Mouse (Mus musculus): ENCODE results near the gene Mast4. TPM values are rescaled to one million over a fixed set of nuclear protein-coding genes. Genes with fewer than 3 reads are reported as not detected.
"Not testable (repeated sequence)": the region's sequence is repeated elsewhere in the genome, so short reads cannot be mapped to it uniquely, and the experiment has no call there.

Mast4 gene
- total RNA-seq, 4 experiments from 2014 or later: 50.1 to 60.0 (median 54.7) TPM

GRCm38 (mm10) chr13:102755124-102755523 is 579.2 kb downstream of the Mast4 start:
- no peak for DNase-seq (ENCODE audit: low spot score in 2 of 2)

- no peak for DNase-seq (ENCODE audit: low spot score in 2 of 2)
Observed at GRCm38 (mm10) chr13:102753714-102754556, 580.4 kb downstream of the Mast4 start.

- no peak for DNase-seq (ENCODE audit: low spot score in 2 of 2)
Observed at GRCm38 (mm10) chr13:102749891-102750290, 584.4 kb downstream of the Mast4 start.

- no peak for DNase-seq (ENCODE audit: low spot score in 2 of 2)
Observed at GRCm38 (mm10) chr13:102749194-102749593, 585.1 kb downstream of the Mast4 start.

GRCm38 (mm10) chr13:102746803-102747561 is 587.3 kb downstream of the Mast4 start:
- peak; percentile 31 to 68 for DNase-seq (ENCODE audit: low spot score in 2 of 2)

- DNase-seq (ENCODE audit: low spot score in 2 of 2): peak in 1 of 2 experiments; percentile 87
Observed at GRCm38 (mm10) chr13:102745626-102746342, 588.5 kb downstream of the Mast4 start.

- no peak for DNase-seq (ENCODE audit: low spot score in 2 of 2)
Observed at GRCm38 (mm10) chr13:102745270-102745600, 589.1 kb downstream of the Mast4 start.

- peak in 1 of 2 experiments; percentile 48 for DNase-seq (ENCODE audit: low spot score in 2 of 2)
Observed at GRCm38 (mm10) chr13:102744481-102745269, 589.6 kb downstream of the Mast4 start.

- DNase-seq (ENCODE audit: low spot score in 2 of 2): no peak
Observed at GRCm38 (mm10) chr13:102739720-102740535, 594.4 kb downstream of the Mast4 start.

GRCm38 (mm10) chr13:102737811-102738210 is 596.5 kb downstream of the Mast4 start:
- DNase-seq (ENCODE audit: low spot score in 2 of 2): no peak

GRCm38 (mm10) chr13:102733063-102733462 is 601.2 kb downstream of the Mast4 start:
- DNase-seq (ENCODE audit: low spot score in 2 of 2): no peak

- DNase-seq (ENCODE audit: low spot score in 2 of 2): not testable (repeated sequence)
Observed at GRCm38 (mm10) chr13:102728951-102729350, 605.3 kb downstream of the Mast4 start.

GRCm38 (mm10) chr13:102728035-102728434 is 606.3 kb downstream of the Mast4 start:
- DNase-seq (ENCODE audit: low spot score in 2 of 2): no peak

GRCm38 (mm10) chr13:102726876-102727275 is 607.4 kb downstream of the Mast4 start:
- no peak for DNase-seq (ENCODE audit: low spot score in 2 of 2)

GRCm38 (mm10) chr13:102725906-102726305 is 608.4 kb downstream of the Mast4 start:
- no peak for DNase-seq (ENCODE audit: low spot score in 2 of 2)

GRCm38 (mm10) chr13:102725416-102725815 is 608.9 kb downstream of the Mast4 start:
- DNase-seq (ENCODE audit: low spot score in 2 of 2): no peak

- DNase-seq (ENCODE audit: low spot score in 2 of 2): no peak
Observed at GRCm38 (mm10) chr13:102716973-102717372, 617.3 kb downstream of the Mast4 start.

GRCm38 (mm10) chr13:102700744-102701143 is 633.6 kb downstream of the Mast4 start:
- no peak for DNase-seq (ENCODE audit: low spot score in 2 of 2)

- no peak for DNase-seq (ENCODE audit: low spot score in 2 of 2)
Observed at GRCm38 (mm10) chr13:102700176-102700575, 634.1 kb downstream of the Mast4 start.

- peak; percentile 15 to 40 for DNase-seq (ENCODE audit: low spot score in 2 of 2)
Observed at GRCm38 (mm10) chr13:102698751-102699323, 635.5 kb downstream of the Mast4 start.

Measured in left cerebral cortex, adult 8-10 months (tissue).